Mouse (Mus musculus) liver, embryonic 12.5 days (tissue): Measurements from ENCODE around the gene Scube2. TPM values are rescaled to one million over a fixed set of nuclear protein-coding genes. Genes with fewer than 3 reads are reported as not detected.

Experiments used
- ATAC-seq: fragments of 200-750 bp; cut with Nextera tagmentation; 2 replicates; pipeline ENCODE4 v1.8.0; 2017; ENCODE audit warnings: moderate number of reproducible peaks, mild to moderate bottlenecking, moderate library complexity
- H3K27ac ChIP-seq: fragments of 300-500 bp; sonication (generic); 2 replicates; pipeline ENCODE4 v1.5.1; 2016; ENCODE audit warnings: mild to moderate bottlenecking
- H3K27me3 ChIP-seq: fragments of 300-500 bp; sonication (generic); replicated peaks from 2 replicates; pipeline ENCODE4 v1.6.1; 2016; ENCODE audit warnings: mild to moderate bottlenecking, moderate library complexity
- H3K36me3 ChIP-seq: fragments of 300-500 bp; sonication (generic); 2 replicates; pipeline ENCODE4 v1.6.1; 2016; ENCODE audit warnings: mild to moderate bottlenecking, moderate library complexity
- H3K4me1 ChIP-seq: fragments of 300-500 bp; sonication (generic); 2 replicates; pipeline ENCODE4 v1.6.1; 2016
- H3K4me2 ChIP-seq: fragments of 300-500 bp; sonication (generic); 2 replicates; pipeline ENCODE4 v1.6.1; 2016; ENCODE audit warnings: mild to moderate bottlenecking, moderate library complexity
- H3K4me3 ChIP-seq: fragments of 300-500 bp; sonication (generic); 2 replicates; pipeline ENCODE4 v1.5.1; 2016; ENCODE audit warnings: mild to moderate bottlenecking, moderate library complexity
- H3K9ac ChIP-seq: fragments of 300-500 bp; sonication (generic); 2 replicates; pipeline ENCODE4 v1.6.1; 2016; ENCODE audit warnings: mild to moderate bottlenecking, moderate library complexity
- H3K9me3 ChIP-seq: fragments of 300-500 bp; sonication (generic); replicated peaks from 2 replicates; pipeline ENCODE4 v1.6.1; 2016; ENCODE audit warnings: mild to moderate bottlenecking, moderate library complexity
- WGBS: fragments of 180-500 bp; shearing (Covaris S2); methylation state at CpG from one replicate; pipeline ENCODE4 v1.1.7; 2016; ENCODE audit not compliant: insufficient replicate concordance; 5-methylcytosine and 5-hydroxymethylcytosine counted together
- polyA plus RNA-seq: library from polyadenylated mRNA; unstranded; fragments of >200 nt; fragmentation: Nextera tagmentation; extraction: Ambion mirVana; gene quantifications from 2 replicates; pipeline ENCODE4 v1.2.1, GENCODE M21; 2016

The Scube2 gene
- polyA plus RNA-seq, 1 experiment from 2014 or later, result 0.19 TPM

DNA sequence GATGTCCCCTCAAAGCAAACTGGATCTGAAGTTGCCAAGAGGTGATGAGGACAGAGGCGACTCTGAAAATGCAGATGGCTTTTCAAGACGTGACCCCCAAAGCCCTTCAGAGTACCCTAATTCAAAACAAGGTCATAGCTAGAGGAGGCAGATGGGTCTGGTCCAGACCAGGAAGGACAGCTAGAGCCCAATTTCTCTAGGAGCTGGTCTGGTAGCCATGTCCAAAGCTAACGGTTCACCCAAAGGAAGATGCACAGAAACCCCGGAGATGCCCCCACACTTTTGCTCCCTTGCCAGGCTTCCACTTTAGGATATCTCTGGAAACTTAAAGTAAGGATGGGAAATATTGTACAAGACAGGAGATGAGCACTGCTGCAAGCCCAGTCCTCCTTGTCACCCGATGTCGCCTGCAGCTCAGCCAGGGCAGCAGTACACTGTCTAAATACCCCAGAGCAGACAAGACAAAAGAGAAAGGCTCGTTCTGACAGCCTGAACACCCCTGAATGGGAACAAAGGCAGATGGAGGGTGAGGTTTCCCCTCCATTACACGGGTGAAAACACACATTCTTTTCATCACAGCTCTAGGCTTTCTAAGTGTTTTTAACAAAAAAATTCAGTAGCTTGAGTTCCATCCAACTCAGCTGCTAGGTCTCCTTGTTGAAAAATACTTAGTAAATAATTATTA, 15.6 kb downstream of the Scube2 start:
- Histone ChIP-seq H3K27me3 (peaks cover 21% of the 10 kb centered on the region; the same call in 1 of the 2 replicates), H3K9ac (no peak overlapping the region), H3K9me3 (no peaks in the 10 kb centered on the region), H3K36me3 (no peaks in the 10 kb centered on the region), H3K4me1 (peaks cover 33% of the 10 kb centered on the region), H3K27ac (no peak overlapping the region), H3K4me2 (no peak overlapping the region), H3K4me3 (no peak overlapping the region)
- 67% methylated on average over 8 of the region's 8 CpGs for WGBS
- ATAC-seq, result no peak

GRCm38 (mm10) chr7:109848867-109849733, 16.4 kb downstream of the Scube2 start:
- no peak for ATAC-seq
- Histone ChIP-seq H3K4me2 (no peak overlapping the region), H3K4me3 (no peak overlapping the region), H3K27ac (no peak overlapping the region), H3K4me1 (peaks cover 25% of the 10 kb centered on the region), H3K36me3 (no peaks in the 10 kb centered on the region), H3K27me3 (peaks cover 21% of the 10 kb centered on the region; the same call in 1 of the 2 replicates), H3K9ac (no peak overlapping the region), H3K9me3 (no peaks in the 10 kb centered on the region)
- 56% methylated on average over 11 of the region's 11 CpGs for WGBS

DNA sequence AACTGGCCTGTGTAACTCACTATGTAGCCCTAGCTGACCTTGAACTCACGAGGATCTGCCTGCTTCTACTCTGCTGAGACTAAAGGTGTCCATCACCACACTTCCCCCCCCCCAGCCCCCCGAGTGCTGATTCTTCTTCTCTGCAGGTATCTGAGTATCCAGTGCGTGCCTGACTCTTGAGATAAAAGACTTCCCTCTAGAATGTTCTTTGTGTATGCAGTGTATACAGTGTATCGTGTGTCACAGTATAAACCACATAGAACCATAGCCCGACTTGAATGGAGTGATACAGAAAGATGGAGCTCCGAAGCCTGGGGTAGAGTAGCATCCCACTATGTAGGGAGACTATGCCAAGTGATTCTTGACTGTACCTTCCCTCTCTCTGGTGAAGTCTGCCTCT, 21.4 kb downstream of the Scube2 start:
- Histone ChIP-seq H3K9ac (no peak overlapping the region), H3K36me3 (no peaks in the 10 kb centered on the region), H3K4me1 (no peaks in the 10 kb centered on the region; the same call in 1 of the 2 replicates), H3K4me2 (no peak overlapping the region), H3K27me3 (peaks cover 19% of the 10 kb centered on the region; the same call in 1 of the 2 replicates), H3K27ac (no peak overlapping the region), H3K4me3 (no peak overlapping the region), H3K9me3 (no peaks in the 10 kb centered on the region)
- WGBS, result 44% methylated on average over 6 of the region's 6 CpGs
- ATAC-seq, result peak; percentile 51; the same call in 1 of the 2 replicates

GRCm38 (mm10) chr7:109841618-109842418, 23.7 kb downstream of the Scube2 start:
- ATAC-seq, result no peak
- Histone ChIP-seq H3K36me3 (no peaks in the 10 kb centered on the region), H3K9me3 (no peaks in the 10 kb centered on the region), H3K4me1 (no peaks in the 10 kb centered on the region; the same call in 1 of the 2 replicates), H3K27ac (no peak overlapping the region), H3K27me3 (peaks cover 16% of the 10 kb centered on the region; the same call in 1 of the 2 replicates), H3K4me2 (no peak overlapping the region), H3K4me3 (no peak overlapping the region), H3K9ac (no peak overlapping the region)
- WGBS, result 73% methylated on average over 13 of the region's 13 CpGs

- 66% methylated on average over 6 of the region's 6 CpGs for WGBS
- no peaks in the 10 kb centered on the region for H3K36me3 ChIP-seq
- H3K4me2 ChIP-seq, result no peak overlapping the region
- ATAC-seq, result no peak
- no peak overlapping the region for H3K4me3 ChIP-seq
- no peak overlapping the region for H3K27ac ChIP-seq
- no peaks in the 10 kb centered on the region for H3K9me3 ChIP-seq
- H3K4me1 ChIP-seq, result no peaks in the 10 kb centered on the region; the same call in 1 of the 2 replicates
- H3K9ac ChIP-seq, result no peak overlapping the region
- peaks cover 16% of the 10 kb centered on the region; the same call in 1 of the 2 replicates for H3K27me3 ChIP-seq
Measured at GRCm38 (mm10) chr7:109841031-109841430, 24.4 kb downstream of the Scube2 start.

DNA sequence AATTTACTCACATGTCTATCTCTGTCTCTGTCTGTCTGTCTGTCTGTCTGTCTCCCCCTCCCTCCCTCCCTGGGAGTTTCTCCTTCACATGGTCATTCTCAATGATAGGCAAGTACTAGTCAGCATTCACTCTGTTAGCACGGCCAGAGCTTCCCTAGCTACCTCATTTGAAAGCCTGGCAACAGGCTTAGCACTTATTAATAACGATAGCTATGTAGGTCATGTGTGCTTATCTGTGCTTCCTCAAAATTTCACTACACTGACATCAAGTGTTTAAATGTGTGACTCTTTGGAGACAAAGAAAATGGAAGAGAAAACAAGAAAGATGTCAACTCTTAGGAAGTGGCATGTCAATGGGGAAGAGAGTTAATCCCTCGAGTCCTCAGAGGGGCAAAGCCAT, 26.9 kb downstream of the Scube2 start:
- H3K4me3 ChIP-seq, result no peak overlapping the region
- WGBS, result 45% methylated on average over 3 of the region's 3 CpGs
- H3K9me3 ChIP-seq, result no peaks in the 10 kb centered on the region
- no peak for ATAC-seq
- H3K27me3 ChIP-seq, result peaks cover 29% of the 10 kb centered on the region; the same call in 1 of the 2 replicates
- no peak overlapping the region for H3K4me2 ChIP-seq
- no peak overlapping the region for H3K27ac ChIP-seq
- no peak overlapping the region for H3K9ac ChIP-seq
- no peaks in the 10 kb centered on the region for H3K36me3 ChIP-seq
- H3K4me1 ChIP-seq, result no peaks in the 10 kb centered on the region

GRCm38 (mm10) chr7:109837651-109838050, 27.8 kb downstream of the Scube2 start:
- no peaks in the 10 kb centered on the region for H3K9me3 ChIP-seq
- no peak overlapping the region for H3K4me3 ChIP-seq
- no peak overlapping the region for H3K9ac ChIP-seq
- H3K27me3 ChIP-seq, result peaks cover 33% of the 10 kb centered on the region; the same call in 1 of the 2 replicates
- no peak for ATAC-seq
- no peak overlapping the region for H3K27ac ChIP-seq
- H3K4me2 ChIP-seq, result no peak overlapping the region
- no peaks in the 10 kb centered on the region for H3K36me3 ChIP-seq
- H3K4me1 ChIP-seq, result no peaks in the 10 kb centered on the region
- WGBS, result 79% methylated on average over 6 of the region's 6 CpGs

DNA sequence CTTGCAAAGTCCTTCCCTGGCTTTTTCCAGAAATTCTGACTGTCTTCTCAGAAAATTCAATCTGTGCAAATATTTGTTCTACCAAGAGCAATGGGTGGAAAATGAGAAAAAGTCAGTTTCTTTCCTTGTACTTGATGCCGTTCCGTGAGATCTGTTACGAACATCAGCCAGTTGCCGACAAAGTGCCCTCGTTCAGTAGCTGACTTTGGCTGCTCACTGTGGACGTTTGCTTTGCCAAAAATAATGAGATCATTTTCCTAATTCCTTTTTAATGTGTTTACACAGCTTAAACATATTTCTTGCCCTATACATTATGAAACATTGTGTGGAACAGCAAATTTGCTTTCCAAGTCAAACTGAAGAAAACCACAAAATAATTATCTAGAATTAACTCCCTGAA, 30.6 kb downstream of the Scube2 start:
- WGBS, result 72% methylated on average over 6 of the region's 6 CpGs
- no peaks in the 10 kb centered on the region for H3K9me3 ChIP-seq
- H3K9ac ChIP-seq, result no peak overlapping the region
- H3K27me3 ChIP-seq, result peaks cover 26% of the 10 kb centered on the region; the same call in 1 of the 2 replicates
- no peak overlapping the region for H3K27ac ChIP-seq
- no peak overlapping the region for H3K4me2 ChIP-seq
- H3K4me3 ChIP-seq, result no peak overlapping the region
- no peaks in the 10 kb centered on the region for H3K4me1 ChIP-seq
- ATAC-seq, result no peak
- no peaks in the 10 kb centered on the region for H3K36me3 ChIP-seq

DNA sequence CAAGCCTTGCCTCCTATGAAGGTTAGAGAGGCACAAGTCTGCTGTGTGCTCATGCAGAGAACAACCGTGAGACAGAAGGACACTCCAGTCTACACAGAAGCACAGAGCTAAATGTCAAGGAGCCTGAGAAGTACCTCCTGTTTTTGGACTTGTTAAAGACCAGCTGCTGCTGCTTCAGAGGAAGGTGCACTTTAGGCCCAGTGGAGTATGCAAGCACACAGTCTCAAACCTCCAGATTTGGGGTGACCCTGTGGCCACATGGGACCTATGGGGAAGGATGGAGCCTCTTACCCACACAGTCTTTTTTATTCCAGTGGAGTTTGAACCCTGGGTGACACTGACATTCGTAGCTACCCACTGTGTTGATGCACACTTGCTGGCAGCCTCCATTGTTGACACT, 34.1 kb downstream of the Scube2 start:
- H3K36me3 ChIP-seq, result no peaks in the 10 kb centered on the region
- H3K27me3 ChIP-seq, result peaks cover 18% of the 10 kb centered on the region; the same call in 1 of the 2 replicates
- no peak overlapping the region for H3K9ac ChIP-seq
- H3K27ac ChIP-seq, result no peak overlapping the region
- H3K4me2 ChIP-seq, result no peak overlapping the region
- no peak overlapping the region for H3K4me3 ChIP-seq
- no peaks in the 10 kb centered on the region for H3K9me3 ChIP-seq
- WGBS, result 68% methylated on average over 2 of the region's 2 CpGs
- ATAC-seq, result no peak
- H3K4me1 ChIP-seq, result no peaks in the 10 kb centered on the region

- H3K27ac ChIP-seq, result no peak overlapping the region
- WGBS, result 74% methylated on average over 8 of the region's 8 CpGs
- no peaks in the 10 kb centered on the region for H3K36me3 ChIP-seq
- H3K9me3 ChIP-seq, result no peaks in the 10 kb centered on the region
- H3K4me2 ChIP-seq, result no peak overlapping the region
- no peak for ATAC-seq
- no peak overlapping the region for H3K9ac ChIP-seq
- H3K4me3 ChIP-seq, result no peak overlapping the region
- H3K4me1 ChIP-seq, result no peaks in the 10 kb centered on the region
- H3K27me3 ChIP-seq, result peaks cover 4% of the 10 kb centered on the region; the same call in 1 of the 2 replicates
Measured at GRCm38 (mm10) chr7:109826911-109827310, 38.6 kb downstream of the Scube2 start.

GRCm38 (mm10) chr7:109825293-109825692, 40.2 kb downstream of the Scube2 start:
- Histone ChIP-seq H3K4me1 (no peaks in the 10 kb centered on the region), H3K4me3 (no peak overlapping the region), H3K4me2 (no peak overlapping the region), H3K36me3 (no peaks in the 10 kb centered on the region), H3K9ac (no peak overlapping the region), H3K27ac (no peak overlapping the region), H3K9me3 (no peaks in the 10 kb centered on the region), H3K27me3 (peaks cover 4% of the 10 kb centered on the region; the same call in 1 of the 2 replicates)
- WGBS, result 72% methylated on average over 14 of the region's 14 CpGs
- no peak for ATAC-seq
